Mouse (Mus musculus) E14TG2a.4 (cell line): Measurements from ENCODE around the gene Nox4.

ENCODE experiments used
- CTCF ChIP-seq: conservative IDR thresholded peaks from 2 replicates; pipeline ENCODE4 v1.5.1; 2014; ENCODE audit warnings: low read length
- NANOG ChIP-seq: IDR thresholded peaks from 2 replicates; pipeline ENCODE4 v1.6.1; 2014; ENCODE audit warnings: borderline replicate concordance, low read length, mixed read lengths
- POU5F1 ChIP-seq: IDR thresholded peaks from 2 replicates; pipeline ENCODE4 v1.6.1; 2014; ENCODE audit warnings: low read length, borderline replicate concordance

DNA sequence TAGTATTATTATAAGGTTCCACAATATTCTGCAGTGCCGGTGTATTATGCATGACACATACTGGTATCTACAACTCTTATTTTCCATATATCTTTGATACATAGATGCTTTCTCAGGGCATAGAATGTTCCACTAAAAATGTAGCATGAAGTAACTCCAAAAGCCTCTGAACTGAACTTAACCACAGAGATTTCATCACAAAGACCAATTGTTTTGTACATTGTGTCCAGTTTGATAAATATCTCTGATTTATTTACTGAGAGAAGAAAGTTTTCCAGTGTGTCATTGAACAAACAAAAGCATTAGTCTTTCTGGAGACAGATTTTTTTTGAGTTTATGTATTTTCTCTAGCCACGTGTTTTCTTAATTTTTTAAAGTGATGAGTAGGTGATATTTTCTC, 23.1 kb upstream of the Nox4 start:
- TF ChIP-seq CTCF = no peak
- TF ChIP-seq NANOG = no peak
- no peak for TF ChIP-seq POU5F1
